Mouse (Mus musculus) bone marrow macrophage, adult 2 months (primary cell): ENCODE data around the gene Cemip2.

Source experiments
- CTCF ChIP-seq: IDR thresholded peaks from 2 replicates; pipeline ENCODE4 v1.5.1; 2012; ENCODE audit warnings: low read depth, mild to moderate bottlenecking, low read length, moderate library complexity
- POLR2A ChIP-seq: IDR thresholded peaks from 2 replicates; pipeline ENCODE4 v1.6.1; 2012; ENCODE audit warnings: mild to moderate bottlenecking, low read depth, low read length, borderline replicate concordance

DNA sequence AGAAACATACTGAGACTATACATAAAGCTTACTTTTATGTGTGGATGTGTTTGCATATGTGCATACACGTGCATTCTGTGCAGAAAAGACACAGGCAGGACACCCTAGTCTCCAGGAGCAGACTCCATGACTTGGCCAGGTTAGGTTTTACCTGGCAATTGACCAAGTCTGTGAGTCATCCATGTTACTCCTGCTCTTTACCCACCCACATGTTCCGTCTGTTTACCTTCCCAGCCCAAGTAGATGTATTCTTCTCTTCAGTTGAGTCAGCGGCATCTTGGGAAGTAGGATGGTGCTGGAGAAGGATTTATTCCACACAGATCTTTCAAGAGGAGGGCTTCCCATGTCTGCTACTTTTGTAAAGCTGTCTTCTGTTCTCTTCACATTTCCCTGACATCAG is 27.2 kb downstream of the Cemip2 start:
- TF ChIP-seq CTCF (no peak), POLR2A (no peak)
